Mouse (Mus musculus): ENCODE measurements around the gene Fcmr. TPM values are rescaled to one million over a fixed set of nuclear protein-coding genes. Genes with fewer than 3 reads are reported as not detected.

Fcmr gene
- polyA plus RNA-seq, 1 experiment from 2014 or later: 1.1 TPM

- no peak overlapping the region for H3K4me3 ChIP-seq (replicated peaks)
- H3K27ac ChIP-seq (replicated peaks): no peak overlapping the region
- no peak for ATAC-seq (ENCODE audit: low FRiP score)
- no peak overlapping the region for H3K9ac ChIP-seq (replicated peaks)
- H3K9me3 ChIP-seq (replicated peaks): no peaks in the 10 kb centered on the region
- 67% methylated on average over 6 of the region's 6 CpGs for WGBS
- no peaks in the 10 kb centered on the region for H3K27me3 ChIP-seq (replicated peaks)
- H3K36me3 ChIP-seq: no peaks in the 10 kb centered on the region
- no peak overlapping the region for H3K4me2 ChIP-seq
- H3K4me1 ChIP-seq: no peaks in the 10 kb centered on the region
Measured at GRCm38 (mm10) chr1:130838288-130838687, 27.2 kb upstream of the Fcmr start.

DNA sequence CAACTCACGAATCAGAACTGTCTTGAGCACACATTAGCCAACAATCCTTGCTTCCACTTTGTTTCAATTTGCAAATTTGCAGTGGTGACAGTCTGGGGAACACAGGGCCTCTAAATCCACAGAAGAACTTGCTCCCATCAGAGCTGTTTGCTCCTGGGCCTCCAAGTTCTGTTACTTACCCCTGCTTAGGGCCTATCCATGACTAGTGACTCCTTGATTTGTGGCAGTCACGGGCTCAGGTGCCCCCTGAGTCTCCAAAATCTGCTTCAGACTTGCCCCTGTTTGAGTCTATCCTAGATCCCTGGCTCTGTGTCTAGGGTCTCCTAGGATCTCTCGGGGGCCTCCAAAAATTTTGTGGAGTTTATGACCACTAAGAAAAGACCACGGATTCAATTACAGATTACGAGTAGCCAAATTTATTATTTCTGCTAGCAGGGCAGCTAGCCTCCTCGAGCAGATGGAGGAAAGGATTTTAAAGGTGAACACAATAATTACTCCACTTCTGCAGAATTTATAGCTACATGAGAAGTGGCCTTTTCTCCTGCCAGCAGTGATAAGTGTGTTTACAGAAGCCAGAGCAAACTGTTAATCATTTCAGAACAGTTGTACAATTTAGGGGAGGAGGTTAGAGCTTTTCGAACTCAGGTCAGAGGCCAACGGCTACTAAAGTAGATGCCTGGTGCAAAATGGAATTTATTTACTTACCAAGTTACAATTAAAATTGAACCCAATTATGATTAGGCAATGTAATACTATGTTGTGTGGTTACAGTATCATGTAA is 24.7 kb upstream of the Fcmr start:
- no peak for ATAC-seq (ENCODE audit: low FRiP score)
- Histone ChIP-seq H3K27ac (replicated peaks) (no peak overlapping the region), H3K4me3 (replicated peaks) (no peak overlapping the region), H3K9ac (replicated peaks) (no peak overlapping the region), H3K27me3 (replicated peaks) (no peaks in the 10 kb centered on the region), H3K9me3 (replicated peaks) (no peaks in the 10 kb centered on the region), H3K4me2 (no peak overlapping the region), H3K4me1 (no peaks in the 10 kb centered on the region), H3K36me3 (no peaks in the 10 kb centered on the region)
- WGBS: 72% methylated on average over 8 of the region's 8 CpGs

GRCm38 (mm10) chr1:130841621-130842020 is 23.8 kb upstream of the Fcmr start:
- no peak overlapping the region for H3K4me2 ChIP-seq
- H3K9ac ChIP-seq (replicated peaks): no peak overlapping the region
- H3K27ac ChIP-seq (replicated peaks): no peak overlapping the region
- no peaks in the 10 kb centered on the region for H3K27me3 ChIP-seq (replicated peaks)
- H3K9me3 ChIP-seq (replicated peaks): no peaks in the 10 kb centered on the region
- no peaks in the 10 kb centered on the region for H3K4me1 ChIP-seq
- no peak overlapping the region for H3K4me3 ChIP-seq (replicated peaks)
- 88% methylated on average over 7 of the region's 7 CpGs for WGBS
- no peak for ATAC-seq (ENCODE audit: low FRiP score)
- no peaks in the 10 kb centered on the region for H3K36me3 ChIP-seq

DNA sequence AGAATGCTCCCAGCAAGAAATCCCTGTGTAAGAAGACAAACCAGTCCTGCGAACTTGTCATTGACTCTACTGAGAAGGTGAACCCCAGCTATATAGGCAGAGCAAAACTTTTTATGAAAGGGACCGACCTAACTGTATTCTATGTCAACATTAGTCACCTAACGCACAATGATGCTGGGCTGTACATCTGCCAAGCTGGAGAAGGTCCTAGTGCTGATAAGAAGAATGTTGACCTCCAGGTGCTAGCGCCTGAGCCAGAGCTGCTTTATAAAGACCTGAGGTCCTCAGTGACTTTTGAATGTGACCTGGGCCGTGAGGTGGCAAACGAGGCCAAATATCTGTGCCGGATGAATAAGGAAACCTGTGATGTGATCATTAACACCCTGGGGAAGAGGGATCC is 21.0 kb upstream of the Fcmr start:
- H3K4me1 ChIP-seq: no peaks in the 10 kb centered on the region
- H3K27me3 ChIP-seq (replicated peaks): no peaks in the 10 kb centered on the region
- no peak overlapping the region for H3K4me2 ChIP-seq
- H3K27ac ChIP-seq (replicated peaks): no peak overlapping the region
- ATAC-seq (ENCODE audit: low FRiP score): no peak
- H3K9me3 ChIP-seq (replicated peaks): no peaks in the 10 kb centered on the region
- H3K36me3 ChIP-seq: no peaks in the 10 kb centered on the region
- H3K4me3 ChIP-seq (replicated peaks): no peak overlapping the region
- H3K9ac ChIP-seq (replicated peaks): no peak overlapping the region
- WGBS: 91% methylated on average over 7 of the region's 7 CpGs

DNA sequence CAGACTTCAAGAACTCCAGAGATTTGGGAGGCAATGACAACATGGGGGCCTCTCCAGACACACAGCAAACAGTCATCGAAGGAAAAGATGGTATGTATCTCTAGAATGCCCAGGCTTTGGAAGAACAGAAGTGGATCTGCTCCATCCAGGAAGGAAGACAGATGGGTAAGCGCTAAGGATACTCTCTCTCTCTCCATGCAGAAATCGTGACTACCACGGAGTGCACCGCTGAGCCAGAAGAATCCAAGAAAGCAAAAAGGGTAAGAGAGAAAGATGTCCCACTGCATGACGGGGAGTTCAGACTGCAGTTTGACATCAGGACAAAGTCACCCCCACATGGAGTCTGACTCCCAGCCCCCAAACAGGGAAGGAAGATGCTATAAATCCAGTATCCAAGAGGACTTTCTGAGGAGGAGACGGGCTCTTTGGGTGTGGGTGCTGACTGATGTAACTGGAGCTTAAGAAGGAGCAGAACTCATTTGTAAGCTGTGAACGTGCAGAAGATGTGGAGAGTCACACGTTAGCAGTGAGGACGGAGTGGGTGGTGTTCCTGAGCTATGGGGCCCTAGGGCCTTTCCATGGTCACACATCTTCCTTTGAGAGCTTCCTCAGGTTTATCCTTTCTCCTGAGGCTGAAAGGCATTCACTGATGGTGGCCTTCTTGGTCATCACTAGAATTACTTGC is 15.8 kb upstream of the Fcmr start:
- no peak overlapping the region for H3K4me3 ChIP-seq (replicated peaks)
- 93% methylated on average over 10 of the region's 10 CpGs for WGBS
- no peak overlapping the region for H3K9ac ChIP-seq (replicated peaks)
- H3K4me2 ChIP-seq: no peak overlapping the region
- no peaks in the 10 kb centered on the region for H3K36me3 ChIP-seq
- H3K9me3 ChIP-seq (replicated peaks): no peaks in the 10 kb centered on the region
- no peak for ATAC-seq (ENCODE audit: low FRiP score)
- H3K27me3 ChIP-seq (replicated peaks): no peaks in the 10 kb centered on the region
- H3K27ac ChIP-seq (replicated peaks): no peak overlapping the region
- no peaks in the 10 kb centered on the region for H3K4me1 ChIP-seq

GRCm38 (mm10) chr1:130850405-130850804 is 15.1 kb upstream of the Fcmr start:
- ATAC-seq (ENCODE audit: low FRiP score): no peak
- 87% methylated on average over 5 of the region's 5 CpGs for WGBS
- H3K4me2 ChIP-seq: no peak overlapping the region
- no peak overlapping the region for H3K9ac ChIP-seq (replicated peaks)
- no peaks in the 10 kb centered on the region for H3K27me3 ChIP-seq (replicated peaks)
- no peak overlapping the region for H3K4me3 ChIP-seq (replicated peaks)
- no peaks in the 10 kb centered on the region for H3K36me3 ChIP-seq
- H3K9me3 ChIP-seq (replicated peaks): no peaks in the 10 kb centered on the region
- H3K4me1 ChIP-seq: no peaks in the 10 kb centered on the region
- H3K27ac ChIP-seq (replicated peaks): no peak overlapping the region

GRCm38 (mm10) chr1:130854819-130855218 is 10.7 kb upstream of the Fcmr start:
- 87% methylated on average over 9 of the region's 9 CpGs for WGBS
- no peak for ATAC-seq (ENCODE audit: low FRiP score)
- Histone ChIP-seq H3K4me3 (replicated peaks) (no peak overlapping the region), H3K27ac (replicated peaks) (no peak overlapping the region), H3K9ac (replicated peaks) (no peak overlapping the region), H3K4me1 (no peaks in the 10 kb centered on the region), H3K4me2 (no peak overlapping the region), H3K9me3 (replicated peaks) (no peaks in the 10 kb centered on the region), H3K27me3 (replicated peaks) (no peaks in the 10 kb centered on the region), H3K36me3 (no peaks in the 10 kb centered on the region)

DNA sequence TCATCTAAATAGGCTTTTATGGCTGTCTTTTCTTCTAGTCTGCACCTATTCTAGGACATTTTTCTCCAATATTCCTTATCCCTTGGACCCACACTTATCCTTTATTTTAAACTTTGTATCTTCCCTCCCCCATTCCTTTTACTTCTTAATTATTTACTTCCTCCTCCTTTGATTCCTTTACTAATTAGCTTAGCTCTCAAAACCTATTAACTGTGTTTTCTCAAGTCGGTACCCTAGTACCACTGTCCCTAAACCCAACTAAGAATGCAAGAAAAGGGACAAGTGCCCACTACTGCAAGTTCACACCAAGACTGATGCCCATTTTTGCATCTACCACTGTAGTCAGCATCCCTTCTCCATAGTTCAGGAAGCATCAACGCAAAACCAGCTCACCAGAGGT is 9.7 kb upstream of the Fcmr start:
- no peaks in the 10 kb centered on the region for H3K9me3 ChIP-seq (replicated peaks)
- no peaks in the 10 kb centered on the region for H3K27me3 ChIP-seq (replicated peaks)
- WGBS: 76% methylated on average over 2 of the region's 2 CpGs
- no peak overlapping the region for H3K4me2 ChIP-seq
- no peak overlapping the region for H3K4me3 ChIP-seq (replicated peaks)
- H3K36me3 ChIP-seq: no peaks in the 10 kb centered on the region
- H3K4me1 ChIP-seq: no peaks in the 10 kb centered on the region
- H3K9ac ChIP-seq (replicated peaks): no peak overlapping the region
- no peak for ATAC-seq (ENCODE audit: low FRiP score)
- no peak overlapping the region for H3K27ac ChIP-seq (replicated peaks)

- Histone ChIP-seq H3K27me3 (replicated peaks) (no peaks in the 10 kb centered on the region), H3K9me3 (replicated peaks) (no peaks in the 10 kb centered on the region), H3K9ac (replicated peaks) (no peak overlapping the region), H3K4me1 (no peaks in the 10 kb centered on the region), H3K4me3 (replicated peaks) (no peak overlapping the region), H3K27ac (replicated peaks) (no peak overlapping the region), H3K36me3 (no peaks in the 10 kb centered on the region), H3K4me2 (no peak overlapping the region)
- ATAC-seq (ENCODE audit: low FRiP score): no peak
- WGBS: 95% methylated on average over 4 of the region's 4 CpGs
Measured at GRCm38 (mm10) chr1:130857456-130857855, 8.0 kb upstream of the Fcmr start.

- Histone ChIP-seq H3K9me3 (replicated peaks) (no peaks in the 10 kb centered on the region), H3K27ac (replicated peaks) (no peak overlapping the region), H3K9ac (replicated peaks) (no peak overlapping the region), H3K36me3 (no peaks in the 10 kb centered on the region), H3K27me3 (replicated peaks) (no peaks in the 10 kb centered on the region), H3K4me3 (replicated peaks) (no peak overlapping the region), H3K4me1 (no peaks in the 10 kb centered on the region), H3K4me2 (no peak overlapping the region)
- 92% methylated on average over 4 of the region's 4 CpGs for WGBS
- ATAC-seq (ENCODE audit: low FRiP score): no peak
Measured at GRCm38 (mm10) chr1:130864238-130864637, 1.2 kb upstream of the Fcmr start.

DNA sequence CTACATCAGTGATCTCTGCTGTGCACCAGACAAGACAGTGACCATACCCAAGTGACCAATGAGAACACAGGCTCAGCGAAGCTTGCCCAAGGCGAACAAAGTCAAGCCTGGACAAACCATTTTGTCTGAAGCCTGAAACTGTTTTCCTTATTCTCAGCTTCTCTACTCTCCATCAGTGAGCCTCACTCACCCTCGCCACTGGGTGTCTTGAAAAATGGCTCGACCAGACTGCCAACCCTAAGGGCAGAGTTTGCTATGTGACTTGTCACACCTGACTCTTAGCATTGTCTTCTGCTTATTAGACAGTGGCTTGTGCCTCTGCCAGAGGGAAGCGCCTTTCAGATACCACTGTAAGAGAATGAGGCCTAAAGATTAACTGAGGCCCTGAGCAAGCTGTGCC is 728 bp upstream of the Fcmr start:
- no peak overlapping the region for H3K27ac ChIP-seq (replicated peaks)
- no peak for ATAC-seq (ENCODE audit: low FRiP score)
- no peaks in the 10 kb centered on the region for H3K36me3 ChIP-seq
- H3K9me3 ChIP-seq (replicated peaks): no peaks in the 10 kb centered on the region
- H3K9ac ChIP-seq (replicated peaks): no peak overlapping the region
- no peaks in the 10 kb centered on the region for H3K27me3 ChIP-seq (replicated peaks)
- H3K4me3 ChIP-seq (replicated peaks): no peak overlapping the region
- no peak overlapping the region for H3K4me2 ChIP-seq
- WGBS: 92% methylated on average over 5 of the region's 5 CpGs
- no peaks in the 10 kb centered on the region for H3K4me1 ChIP-seq

DNA sequence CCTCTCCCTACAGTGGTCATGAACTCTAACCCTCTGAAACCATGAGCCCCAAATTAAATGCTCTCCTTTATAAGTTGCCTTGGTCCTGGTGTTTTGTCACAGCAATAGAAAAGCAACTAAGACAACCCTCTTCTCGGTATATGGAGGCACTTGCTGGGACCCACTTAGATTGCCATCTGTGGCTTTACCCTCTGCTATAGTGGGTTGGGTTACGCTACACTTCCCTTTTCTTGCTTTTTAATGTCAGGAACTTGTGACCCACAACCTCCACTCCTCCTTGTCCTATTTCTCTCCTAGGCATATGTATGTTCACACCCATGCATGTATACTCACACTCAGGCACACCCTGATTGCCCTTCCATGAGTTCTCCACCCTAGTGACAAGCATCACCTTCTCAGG is 7.4 kb downstream of the Fcmr start:
- H3K27me3 ChIP-seq (replicated peaks): peaks cover 6% of the 10 kb centered on the region
- H3K9ac ChIP-seq (replicated peaks): no peak overlapping the region
- no peaks in the 10 kb centered on the region for H3K9me3 ChIP-seq (replicated peaks)
- no peak overlapping the region for H3K27ac ChIP-seq (replicated peaks)
- peaks cover 4% of the 10 kb centered on the region for H3K4me1 ChIP-seq
- ATAC-seq (ENCODE audit: low FRiP score): no peak
- no peak overlapping the region for H3K4me2 ChIP-seq
- no peaks in the 10 kb centered on the region for H3K36me3 ChIP-seq
- WGBS: 93% methylated on average over 2 of the region's 2 CpGs
- H3K4me3 ChIP-seq (replicated peaks): no peak overlapping the region
